Mouse (Mus musculus) heart, adult 2 months (tissue): ENCODE measurements around the gene Gas6. TPM values are rescaled to one million over a fixed set of nuclear protein-coding genes. Genes with fewer than 3 reads are reported as not detected.

Source experiments
- DNase-seq, 2 experiments: peaks; one replicate each; pipeline ENCODE4 v3.0.0; 2021
- H3K27ac ChIP-seq: fragments of 200-600 bp; 2 replicates; pipeline ENCODE4 v1.8.1; 2022
- H3K27me3 ChIP-seq: fragments of 200-500 bp; 2 replicates; pipeline ENCODE4 v1.6.1; 2012; ENCODE audit warnings: mild to moderate bottlenecking, low read length, inconsistent platforms, mixed read lengths; ENCODE audit not compliant: control insufficient read depth, insufficient read depth
- H3K36me3 ChIP-seq: fragments of 200-500 bp; 2 replicates; pipeline ENCODE4 v1.6.1; 2012; ENCODE audit warnings: low read length, inconsistent platforms; ENCODE audit not compliant: control insufficient read depth, insufficient read depth
- H3K4me1 ChIP-seq: fragments of 200-500 bp; 2 replicates; pipeline ENCODE4 v1.6.1; 2011; ENCODE audit warnings: low read length; ENCODE audit not compliant: control insufficient read depth, insufficient read depth
- H3K4me3 ChIP-seq: fragments of 200-600 bp; 2 replicates; pipeline ENCODE4 v1.8.1; 2022
- H3K79me2 ChIP-seq: fragments of 200-500 bp; replicated peaks from 2 replicates; pipeline ENCODE4 v1.6.1; 2012; ENCODE audit warnings: mild to moderate bottlenecking, inconsistent platforms, low read length, moderate library complexity, mixed read lengths; ENCODE audit not compliant: control insufficient read depth, insufficient read depth
- H3K9ac ChIP-seq: fragments of 200-500 bp; 2 replicates; pipeline ENCODE4 v1.6.1; 2012; ENCODE audit warnings: low read depth, mild to moderate bottlenecking, control low read depth, inconsistent platforms, low read length, mixed read lengths
- CTCF ChIP-seq: fragments of 200-600 bp; IDR thresholded peaks from 2 replicates; pipeline ENCODE4 v1.8.1; 2022; ENCODE audit warnings: antibody characterized with exemption, mild to moderate bottlenecking, moderate library complexity
- EP300 ChIP-seq: fragments of 200-500 bp; IDR thresholded peaks from 2 replicates; pipeline ENCODE4 v1.6.1; 2011; ENCODE audit warnings: low read depth, low read length, control low read depth; ENCODE audit not compliant: insufficient read depth
- POLR2A ChIP-seq: fragments of 200-500 bp; IDR thresholded peaks from 2 replicates; pipeline ENCODE4 v1.6.1; 2011; ENCODE audit warnings: mild to moderate bottlenecking, low read depth, low read length, control low read depth; ENCODE audit not compliant: insufficient read depth
- WGBS: fragments of 180-500 bp; shearing (Covaris S2); methylation state at CpG from one replicate; pipeline ENCODE4 v1.1.7; 2018; 5-methylcytosine and 5-hydroxymethylcytosine counted together
- intact Hi-C: fragments of 180-260 bp; cut with DNase I; formaldehyde crosslinking; loops from one replicate; pipeline ENCODE4 v1.15.1; 2025
- long read RNA-seq: library from polyadenylated mRNA; stranded (forward); transcript quantifications from one replicate; pipeline ENCODE4 v2.0.0, GENCODE M21; 2021
- polyA plus RNA-seq: library from polyadenylated mRNA; depleted of rRNA; stranded (reverse); fragments of >200 nt; gene quantifications from 2 replicates; pipeline ENCODE4 v1.2.3, GENCODE M21; 2012; rRNA removed
- total RNA-seq, 2 experiments: library from RNA; stranded (reverse); gene quantifications; 2 replicates each; pipeline ENCODE4 v1.2.3; 2021

Gas6 gene
- total RNA-seq (100 to 1,000 TPM; 114 to 129 TPM), polyA plus RNA-seq (133 and 153 TPM in 2 replicates)
- long read RNA-seq, transcript Gas6-201 (15 exons, 2,548 nt): major isoform, 81 of 95 reads
- long read RNA-seq, partial matches to known transcripts: 11 of 95 reads
- long read RNA-seq, other reads (novel, unspliced or antisense): 3 of 95 reads

- H3K27me3 ChIP-seq: no peaks in the 10 kb centered on the region
- WGBS: 1% methylated on average over 56 of the region's 64 CpGs
- peaks cover 18% of the 10 kb centered on the region for H3K36me3 ChIP-seq
- no peaks in the 10 kb centered on the region for H3K79me2 ChIP-seq
- peak within 1 kb of the TSS; percentile 94 for H3K27ac ChIP-seq
- TF ChIP-seq POLR2A (peak; percentile 88), CTCF (no peak)
- peak; percentile 81 to 82 for DNase-seq
- H3K9ac ChIP-seq: peak within 1 kb of the TSS; percentile 94
- H3K4me3 ChIP-seq: peak within 1 kb of the TSS; percentile 87
- peaks cover 25% of the 10 kb centered on the region for H3K4me1 ChIP-seq
- intact Hi-C loops: loop anchor here (1.0 to 5.0 kb wide), 2 partner anchors 35 to 67 kb away; no protein-coding TSS in a partner anchor
Measured at GRCm38 (mm10) chr8:13493858-13494631, at the start of gene Gas6. Gene Gas6 (minus strand): TSS chr8:13494490.

- Histone ChIP-seq H3K79me2 (no peaks in the 10 kb centered on the region), H3K36me3 (no peaks in the 10 kb centered on the region), H3K27me3 (no peaks in the 10 kb centered on the region), H3K4me3 (no peak overlapping the region), H3K27ac (no peak overlapping the region), H3K9ac (no peak overlapping the region), H3K4me1 (peaks cover 9% of the 10 kb centered on the region)
- TF ChIP-seq POLR2A (no peak), EP300 (no peak), CTCF (no peak)
- DNase-seq: no peak
- intact Hi-C loops: no loop called here
- 48% methylated on average over 5 of the region's 5 CpGs for WGBS
Measured at GRCm38 (mm10) chr8:13541526-13541925, 47.2 kb upstream of the Gas6 start.

GRCm38 (mm10) chr8:13540122-13540521, 45.8 kb upstream of the Gas6 start:
- no peak overlapping the region for H3K4me3 ChIP-seq
- WGBS: 81% methylated on average over 5 of the region's 5 CpGs
- no peak overlapping the region for H3K9ac ChIP-seq
- peaks cover 9% of the 10 kb centered on the region for H3K4me1 ChIP-seq
- H3K27ac ChIP-seq: no peak overlapping the region
- no peak for TF ChIP-seq EP300
- no peak for TF ChIP-seq POLR2A
- TF ChIP-seq CTCF: no peak
- DNase-seq: no peak
- H3K27me3 ChIP-seq: no peaks in the 10 kb centered on the region
- intact Hi-C loops: no loop called here
- no peaks in the 10 kb centered on the region for H3K79me2 ChIP-seq
- H3K36me3 ChIP-seq: no peaks in the 10 kb centered on the region

GRCm38 (mm10) chr8:13538821-13539220, 44.5 kb upstream of the Gas6 start:
- Histone ChIP-seq H3K27ac (no peak overlapping the region), H3K9ac (no peak overlapping the region), H3K27me3 (no peaks in the 10 kb centered on the region), H3K79me2 (no peaks in the 10 kb centered on the region), H3K4me1 (peaks cover 9% of the 10 kb centered on the region), H3K4me3 (no peak overlapping the region), H3K36me3 (no peaks in the 10 kb centered on the region)
- 0 out of 2 replicates have a peak, but pooled peaks have one; percentile 37 for TF ChIP-seq EP300
- no peak for TF ChIP-seq POLR2A
- peak; percentile 26; the same call in 1 of the 2 replicates for TF ChIP-seq CTCF
- peak; percentile 59 to 82 for DNase-seq
- intact Hi-C loops: no loop called here
- WGBS: 24% methylated on average over 6 of the region's 6 CpGs

GRCm38 (mm10) chr8:13537102-13537501, 42.8 kb upstream of the Gas6 start:
- no peak overlapping the region for H3K9ac ChIP-seq
- TF ChIP-seq CTCF (no peak), EP300 (no peak), POLR2A (no peak)
- no peak for DNase-seq
- intact Hi-C loops: no loop called here
- 77% methylated on average over 2 of the region's 2 CpGs for WGBS
- no peak overlapping the region for H3K27ac ChIP-seq
- peaks cover 9% of the 10 kb centered on the region for H3K4me1 ChIP-seq
- H3K36me3 ChIP-seq: no peaks in the 10 kb centered on the region
- no peaks in the 10 kb centered on the region for H3K79me2 ChIP-seq
- no peak overlapping the region for H3K4me3 ChIP-seq
- H3K27me3 ChIP-seq: no peaks in the 10 kb centered on the region

GRCm38 (mm10) chr8:13533123-13533522, 38.8 kb upstream of the Gas6 start:
- DNase-seq: no peak
- no peaks in the 10 kb centered on the region for H3K79me2 ChIP-seq
- TF ChIP-seq POLR2A: no peak
- no peak for TF ChIP-seq EP300
- no peak for TF ChIP-seq CTCF
- no peak overlapping the region for H3K9ac ChIP-seq
- 79% methylated on average over 8 of the region's 8 CpGs for WGBS
- no peak overlapping the region for H3K27ac ChIP-seq
- H3K36me3 ChIP-seq: 0 out of 2 replicates have a peak, but pooled peaks cover 2% of the 10 kb centered on the region
- H3K4me3 ChIP-seq: no peak overlapping the region
- no peaks in the 10 kb centered on the region for H3K27me3 ChIP-seq
- intact Hi-C loops: no loop called here
- H3K4me1 ChIP-seq: peaks cover 25% of the 10 kb centered on the region
